Mouse (Mus musculus) intestine, embryonic 16.5 days (tissue): ENCODE results near the gene Fbxw9. TPM values are rescaled to one million over a fixed set of nuclear protein-coding genes. Genes with fewer than 3 reads are reported as not detected.
A peak's percentile ranks its signal among the peaks of the same experiment; 100 is the strongest.
"Not testable (repeated sequence)": the region's sequence is repeated elsewhere in the genome, so short reads cannot be mapped to it uniquely, and the experiment has no call there.

Experiments used
- ATAC-seq: fragments of 200-750 bp; cut with Nextera tagmentation; 2 replicates; pipeline ENCODE4 v1.8.0; 2017; ENCODE audit warnings: moderate TSS enrichment, moderate library complexity
- H3K27ac ChIP-seq: fragments of 300-500 bp; sonication (generic); 2 replicates; pipeline ENCODE4 v1.5.1; 2014; ENCODE audit warnings: mild to moderate bottlenecking, low read length
- H3K27me3 ChIP-seq: fragments of 300-500 bp; sonication (generic); replicated peaks from 2 replicates; pipeline ENCODE4 v1.6.1; 2014; ENCODE audit warnings: low read length, control low read depth, mixed read lengths; ENCODE audit not compliant: control insufficient read depth, insufficient read depth
- H3K36me3 ChIP-seq: fragments of 300-500 bp; sonication (generic); 2 replicates; pipeline ENCODE4 v1.6.1; 2014; ENCODE audit warnings: low read length, control low read depth; ENCODE audit not compliant: control insufficient read depth, insufficient read depth
- H3K4me1 ChIP-seq: fragments of 300-500 bp; sonication (generic); 2 replicates; pipeline ENCODE4 v1.6.1; 2014; ENCODE audit warnings: low read length, control low read depth, mixed read lengths; ENCODE audit not compliant: control insufficient read depth, insufficient read depth
- H3K4me2 ChIP-seq: fragments of 300-500 bp; sonication (generic); 2 replicates; pipeline ENCODE4 v1.6.1; 2014; ENCODE audit warnings: low read depth, low read length, control low read depth
- H3K4me3 ChIP-seq: fragments of 300-500 bp; sonication (generic); 2 replicates; pipeline ENCODE4 v1.5.1; 2014; ENCODE audit warnings: mild to moderate bottlenecking, low read length
- H3K9ac ChIP-seq: fragments of 300-500 bp; sonication (generic); 2 replicates; pipeline ENCODE4 v1.6.1; 2014; ENCODE audit warnings: low read depth, low read length
- H3K9me3 ChIP-seq: fragments of 300-500 bp; sonication (generic); 2 replicates; pipeline ENCODE4 v1.6.1; 2016; ENCODE audit warnings: low read length, control low read depth; ENCODE audit not compliant: control insufficient read depth
- WGBS: fragments of 180-500 bp; shearing (Covaris S2); extraction: QIAGEN DNeasy Blood & Tissue Kit; methylation state at CpG from one replicate; pipeline ENCODE4 v1.1.7; 2014; 5-methylcytosine and 5-hydroxymethylcytosine counted together
- polyA plus RNA-seq: library from polyadenylated mRNA; unstranded; fragments of >200 nt; fragmentation: Nextera tagmentation; extraction: Ambion mirVana; gene quantifications from 2 replicates; pipeline ENCODE4 v1.2.1, GENCODE M21; 2015

Fbxw9 gene
- polyA plus RNA-seq, 1 experiment from 2014 or later, result 30.7 TPM

DNA sequence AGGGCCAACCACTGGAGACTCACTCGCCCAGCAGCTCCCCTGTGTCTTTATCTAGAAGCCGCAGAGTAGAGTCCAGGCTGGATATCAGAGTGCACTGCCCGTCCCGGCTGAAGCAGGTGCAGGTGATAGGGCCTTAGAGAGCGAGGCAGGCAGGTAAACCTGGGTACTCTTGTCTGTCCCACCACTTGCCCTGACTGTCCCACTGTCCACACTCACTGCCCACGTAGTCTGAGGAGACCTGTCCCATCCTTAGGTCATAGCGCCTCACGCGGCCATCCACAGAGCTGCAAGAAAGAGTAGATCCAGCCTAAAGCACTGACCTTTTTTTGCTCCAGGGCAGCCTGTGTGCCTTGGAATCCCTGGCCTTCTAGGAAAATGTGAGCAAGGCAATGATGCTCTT is 16.1 kb downstream of the Fbxw9 start:
- no peaks in the 10 kb centered on the region for H3K9me3 ChIP-seq
- H3K27ac ChIP-seq, result no peak overlapping the region
- no peak overlapping the region for H3K9ac ChIP-seq
- ATAC-seq, result no peak
- H3K4me3 ChIP-seq, result no peak overlapping the region
- H3K4me1 ChIP-seq, result peaks cover 15% of the 10 kb centered on the region
- WGBS, result 79% methylated on average over 9 of the region's 9 CpGs
- H3K4me2 ChIP-seq, result no peak overlapping the region
- H3K36me3 ChIP-seq, result 0 out of 2 replicates have a peak, but pooled peaks cover 2% of the 10 kb centered on the region
- H3K27me3 ChIP-seq, result no peaks in the 10 kb centered on the region

DNA sequence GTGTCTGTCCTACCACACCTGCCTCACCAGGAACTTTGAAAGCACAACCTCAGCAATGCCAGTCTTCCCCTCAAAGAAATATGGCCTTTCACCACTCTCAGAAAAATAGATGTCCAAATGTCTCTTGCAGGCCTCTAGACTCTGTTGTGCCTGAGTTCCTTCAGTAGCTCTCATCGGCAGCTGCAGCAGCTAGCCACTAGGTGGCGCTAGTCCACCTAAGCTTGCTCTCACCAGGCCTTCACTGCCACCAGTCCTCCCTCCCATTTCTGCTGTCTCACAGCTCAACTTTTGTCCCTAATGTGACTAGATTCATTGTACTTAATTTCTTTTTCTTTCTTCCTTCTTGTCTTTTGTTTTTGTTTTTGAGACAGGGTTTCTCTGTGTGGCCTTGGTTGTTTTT is 17.1 kb downstream of the Fbxw9 start:
- no peak overlapping the region for H3K4me3 ChIP-seq
- H3K9me3 ChIP-seq, result no peaks in the 10 kb centered on the region
- H3K4me2 ChIP-seq, result no peak overlapping the region
- peaks cover 18% of the 10 kb centered on the region for H3K4me1 ChIP-seq
- 0% methylated on average over 2 of the region's 2 CpGs for WGBS
- ATAC-seq, result peak; percentile 45; the same call in 1 of the 2 replicates
- H3K27ac ChIP-seq, result no peak overlapping the region
- no peaks in the 10 kb centered on the region for H3K27me3 ChIP-seq
- no peak overlapping the region for H3K9ac ChIP-seq
- 0 out of 2 replicates have a peak, but pooled peaks cover 2% of the 10 kb centered on the region for H3K36me3 ChIP-seq

DNA sequence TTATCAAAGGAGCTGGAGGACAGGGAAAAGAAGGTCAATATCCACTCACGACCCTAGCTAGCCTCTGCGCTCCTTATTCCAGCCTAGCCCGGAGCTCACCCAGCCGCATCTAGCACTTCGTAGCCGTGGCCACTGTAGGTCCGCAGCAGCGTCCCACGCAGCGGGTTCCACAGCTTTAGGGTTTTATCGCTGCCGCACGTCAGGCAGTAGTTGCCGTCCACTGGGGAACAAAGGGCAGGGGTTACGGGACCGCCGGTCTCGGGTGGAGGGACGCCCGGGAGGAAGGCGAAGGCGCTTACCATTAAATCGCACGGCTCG is 20.3 kb downstream of the Fbxw9 start:
- Histone ChIP-seq H3K4me2 (peak overlapping the region; percentile 90), H3K9ac (peak overlapping the region; percentile 96), H3K4me3 (peak overlapping the region; percentile 95), H3K9me3 (no peaks in the 10 kb centered on the region), H3K4me1 (peaks cover 16% of the 10 kb centered on the region), H3K27me3 (no peaks in the 10 kb centered on the region), H3K27ac (peak overlapping the region; percentile 85; the same call in 1 of the 2 replicates), H3K36me3 (0 out of 2 replicates have a peak, but pooled peaks cover under 1% of the 10 kb centered on the region)
- under 1% methylated on average over 25 of the region's 25 CpGs for WGBS
- ATAC-seq, result no peak

DNA sequence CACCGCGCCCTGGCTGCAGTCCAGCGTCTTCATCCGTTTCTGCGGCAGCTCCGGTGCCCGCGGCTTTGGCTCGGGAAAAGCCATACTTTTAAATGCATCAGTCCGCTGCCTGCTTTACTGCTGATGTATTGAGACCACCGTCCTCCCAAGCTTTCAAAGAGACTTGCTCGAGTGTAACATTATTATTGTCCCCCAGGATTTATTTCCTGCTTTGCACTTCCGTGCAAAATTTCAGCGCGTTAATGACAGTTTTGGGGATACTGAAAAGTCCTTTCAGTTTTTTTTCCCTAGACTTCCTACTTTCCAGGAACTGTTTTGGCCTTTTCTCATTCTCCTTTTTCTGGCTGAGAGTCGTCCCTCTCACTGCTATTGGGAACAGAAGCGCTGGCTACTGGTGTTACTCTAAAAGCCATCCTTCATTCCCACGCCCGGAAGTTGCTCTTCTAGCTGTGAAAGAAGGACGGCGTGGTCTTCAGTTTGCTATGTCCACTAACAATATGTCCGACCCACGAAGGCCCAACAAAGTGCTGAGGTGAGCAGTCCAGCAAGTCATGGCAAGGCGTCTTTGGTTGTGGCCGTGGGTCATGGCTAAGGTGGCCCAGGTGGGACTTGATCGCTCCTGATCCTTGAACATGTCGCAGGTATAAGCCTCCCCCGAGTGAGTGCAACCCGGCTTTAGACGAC is 20.8 kb downstream of the Fbxw9 start, which contains the start of gene Wdr83os:
Wdr83os (plus strand) TSS at position 209 of the 684 bp plus-strand sequence.
- WGBS, result under 1% methylated on average over 30 of the region's 30 CpGs
- Histone ChIP-seq H3K9me3 (no peaks in the 10 kb centered on the region), H3K27ac (peak within 1 kb of the TSS; percentile 85), H3K4me2 (peak within 1 kb of the TSS; percentile 90), H3K4me1 (peaks cover 16% of the 10 kb centered on the region), H3K27me3 (no peaks in the 10 kb centered on the region), H3K9ac (peak within 1 kb of the TSS; percentile 96), H3K36me3 (0 out of 2 replicates have a peak, but pooled peaks cover 5% of the 10 kb centered on the region), H3K4me3 (peak within 1 kb of the TSS; percentile 95)
- ATAC-seq, result peak; percentile 8; the same call in 1 of the 2 replicates

DNA sequence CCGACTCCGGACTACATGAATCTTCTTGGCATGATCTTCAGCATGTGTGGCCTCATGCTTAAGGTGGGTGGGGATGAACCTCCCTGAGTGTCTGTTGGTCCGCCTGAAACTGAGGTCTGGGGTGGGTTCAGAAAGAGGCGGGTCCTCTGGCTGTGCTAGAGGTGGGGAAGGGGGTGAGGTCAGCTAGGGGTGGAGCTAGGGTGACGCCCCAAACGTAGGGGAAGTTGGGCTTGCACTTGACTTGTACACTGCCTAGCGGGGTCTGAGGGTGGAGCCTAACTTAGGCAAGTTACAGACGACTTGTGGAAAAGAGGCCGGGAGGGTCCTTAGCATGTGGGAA is 21.3 kb downstream of the Fbxw9 start, which contains the start of gene Wdr83:
Wdr83 (minus strand) TSS at position 91 of the 340 bp plus-strand sequence.
- Histone ChIP-seq H3K4me3 (peak within 1 kb of the TSS; percentile 95), H3K27me3 (no peaks in the 10 kb centered on the region), H3K4me1 (peaks cover 16% of the 10 kb centered on the region), H3K9ac (peak within 1 kb of the TSS; percentile 96), H3K4me2 (peak within 1 kb of the TSS; percentile 90), H3K9me3 (no peaks in the 10 kb centered on the region), H3K36me3 (0 out of 2 replicates have a peak, but pooled peaks cover 8% of the 10 kb centered on the region), H3K27ac (peak within 1 kb of the TSS; percentile 85)
- peak; percentile 52 for ATAC-seq
- WGBS, result 0% methylated on average over 9 of the region's 9 CpGs

DNA sequence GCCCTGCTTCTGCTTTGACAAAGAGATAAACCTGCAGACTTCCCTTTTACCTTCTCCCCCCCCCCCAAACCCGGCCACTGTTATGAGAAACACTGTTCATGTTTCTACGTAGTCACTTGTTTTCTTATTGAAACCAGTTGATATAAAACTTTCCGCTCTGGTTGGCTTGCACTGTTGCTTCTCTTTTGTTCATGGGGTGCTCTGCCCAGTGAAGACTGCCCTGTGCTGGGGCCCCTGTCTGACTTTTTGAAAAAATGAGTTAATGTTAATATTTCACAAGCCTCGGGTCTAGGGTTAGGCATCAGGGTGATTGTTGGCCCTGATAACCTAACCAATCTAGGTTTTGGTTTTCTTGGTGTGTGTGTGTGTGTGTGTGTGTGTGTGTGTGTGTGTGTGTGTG is 22.3 kb downstream of the Fbxw9 start:
- not testable (repeated sequence) for H3K9me3 ChIP-seq, H3K9ac ChIP-seq, H3K27me3 ChIP-seq, ATAC-seq, H3K27ac ChIP-seq, H3K4me2 ChIP-seq, H3K4me3 ChIP-seq
- WGBS, result 86% methylated on average over 4 of the region's 4 CpGs
- Histone ChIP-seq H3K4me1 (peaks cover 16% of the 10 kb centered on the region), H3K36me3 (peaks cover 12% of the 10 kb centered on the region; the same call in 1 of the 2 replicates)

DNA sequence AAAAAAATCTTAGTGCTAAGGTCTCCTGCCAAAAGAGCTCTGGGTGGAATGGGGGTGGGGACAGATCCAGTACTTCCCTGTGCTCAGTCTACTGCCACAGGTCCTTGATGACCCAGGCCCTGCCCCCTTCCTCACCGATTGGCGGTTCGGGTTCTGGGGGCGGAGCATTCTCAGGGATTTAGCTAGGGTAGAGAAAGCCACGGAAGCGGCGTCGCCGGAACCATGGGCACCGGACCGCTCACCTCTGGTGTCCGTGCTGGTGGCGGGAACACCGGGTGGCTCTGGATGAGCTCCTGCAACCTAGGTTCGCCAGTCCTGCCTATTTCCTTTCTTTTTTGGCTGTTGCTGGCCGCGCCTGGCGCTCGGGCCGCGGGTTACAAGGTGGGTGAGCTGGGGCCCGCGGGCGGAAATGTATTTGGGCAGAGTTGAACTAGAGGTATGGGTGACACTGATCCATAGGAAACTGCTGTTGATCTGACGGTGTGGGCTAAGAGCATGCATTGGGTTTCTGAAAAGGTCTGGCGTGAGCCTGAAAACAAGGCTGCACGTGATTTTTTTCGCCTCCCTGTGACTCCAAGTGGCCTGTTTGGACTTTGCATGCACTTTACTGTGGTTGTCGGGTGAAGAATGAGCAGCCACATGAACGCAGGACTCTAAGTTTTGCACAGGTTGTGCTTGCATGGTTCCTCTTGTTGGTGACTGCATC is 23.4 kb downstream of the Fbxw9 start, which contains the start of gene Man2b1:
Man2b1 (plus strand) TSS at position 163 of the 706 bp plus-strand sequence.
- under 1% methylated on average over 30 of the region's 30 CpGs for WGBS
- ATAC-seq, result peak; percentile 91
- Histone ChIP-seq H3K27ac (peak within 1 kb of the TSS; percentile 71), H3K4me1 (peaks cover 16% of the 10 kb centered on the region), H3K36me3 (peaks cover 13% of the 10 kb centered on the region; the same call in 1 of the 2 replicates), H3K4me3 (peak within 1 kb of the TSS; percentile 83), H3K9me3 (no peaks in the 10 kb centered on the region), H3K4me2 (peak within 1 kb of the TSS; percentile 86), H3K9ac (peak within 1 kb of the TSS; percentile 88), H3K27me3 (no peaks in the 10 kb centered on the region)

DNA sequence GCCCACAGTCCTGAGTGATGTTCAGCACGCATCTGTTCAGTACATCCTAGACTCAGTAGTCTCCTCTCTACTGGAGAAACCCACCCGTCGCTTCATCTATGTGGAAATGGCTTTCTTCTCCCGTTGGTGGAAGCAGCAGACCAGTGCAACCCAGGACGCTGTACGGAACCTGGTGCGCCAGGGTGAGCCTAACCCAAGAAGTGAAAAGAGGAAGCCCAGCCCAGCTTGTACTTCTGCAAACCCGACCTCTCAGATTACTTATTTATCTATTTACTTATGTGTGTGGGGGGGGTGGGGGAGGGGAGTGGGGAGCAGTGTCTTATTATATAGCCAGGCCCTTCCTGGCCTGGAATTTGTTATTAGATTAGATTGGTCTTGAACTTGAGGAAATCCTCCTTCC is 24.8 kb downstream of the Fbxw9 start:
- no peak overlapping the region for H3K9ac ChIP-seq
- H3K9me3 ChIP-seq, result no peaks in the 10 kb centered on the region
- no peak overlapping the region for H3K4me3 ChIP-seq
- 81% methylated on average over 8 of the region's 8 CpGs for WGBS
- peaks cover 13% of the 10 kb centered on the region for H3K4me1 ChIP-seq
- ATAC-seq, result no peak
- H3K27me3 ChIP-seq, result no peaks in the 10 kb centered on the region
- no peak overlapping the region for H3K4me2 ChIP-seq
- H3K36me3 ChIP-seq, result peaks cover 18% of the 10 kb centered on the region; the same call in 1 of the 2 replicates
- no peak overlapping the region for H3K27ac ChIP-seq

DNA sequence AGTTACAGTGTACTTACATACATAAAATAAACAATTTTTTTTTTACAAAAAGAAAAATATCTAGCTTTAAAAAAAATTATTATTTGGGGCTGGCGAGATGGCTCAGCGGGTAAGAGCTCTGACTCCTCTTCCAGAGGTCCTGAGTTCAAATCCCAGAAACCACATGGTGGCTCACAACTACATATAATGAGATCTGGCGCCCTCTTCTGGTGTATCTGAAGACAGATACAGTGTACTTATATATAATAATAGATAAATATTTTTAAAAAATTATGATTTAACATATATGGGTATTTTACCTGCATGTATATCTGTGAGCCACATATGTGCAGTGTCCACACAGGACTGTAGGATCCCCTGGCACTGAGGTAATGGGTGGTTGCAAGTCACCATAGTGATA is 26.4 kb downstream of the Fbxw9 start:
- Histone ChIP-seq H3K27me3 (no peaks in the 10 kb centered on the region), H3K4me1 (peaks cover 10% of the 10 kb centered on the region), H3K4me2 (no peak overlapping the region), H3K9me3 (no peaks in the 10 kb centered on the region), H3K4me3 (no peak overlapping the region), H3K9ac (no peak overlapping the region), H3K27ac (no peak overlapping the region), H3K36me3 (peaks cover 18% of the 10 kb centered on the region; the same call in 1 of the 2 replicates)
- no peak for ATAC-seq
- 74% methylated on average over 3 of the region's 3 CpGs for WGBS
